Mouse (Mus musculus): ENCODE data around the gene Gm5767. TPM values are rescaled to one million over a fixed set of nuclear protein-coding genes. Genes with fewer than 3 reads are reported as not detected.

Gene Gm5767
- polyA plus RNA-seq, 1 experiment from 2014 or later, result not detected

DNA sequence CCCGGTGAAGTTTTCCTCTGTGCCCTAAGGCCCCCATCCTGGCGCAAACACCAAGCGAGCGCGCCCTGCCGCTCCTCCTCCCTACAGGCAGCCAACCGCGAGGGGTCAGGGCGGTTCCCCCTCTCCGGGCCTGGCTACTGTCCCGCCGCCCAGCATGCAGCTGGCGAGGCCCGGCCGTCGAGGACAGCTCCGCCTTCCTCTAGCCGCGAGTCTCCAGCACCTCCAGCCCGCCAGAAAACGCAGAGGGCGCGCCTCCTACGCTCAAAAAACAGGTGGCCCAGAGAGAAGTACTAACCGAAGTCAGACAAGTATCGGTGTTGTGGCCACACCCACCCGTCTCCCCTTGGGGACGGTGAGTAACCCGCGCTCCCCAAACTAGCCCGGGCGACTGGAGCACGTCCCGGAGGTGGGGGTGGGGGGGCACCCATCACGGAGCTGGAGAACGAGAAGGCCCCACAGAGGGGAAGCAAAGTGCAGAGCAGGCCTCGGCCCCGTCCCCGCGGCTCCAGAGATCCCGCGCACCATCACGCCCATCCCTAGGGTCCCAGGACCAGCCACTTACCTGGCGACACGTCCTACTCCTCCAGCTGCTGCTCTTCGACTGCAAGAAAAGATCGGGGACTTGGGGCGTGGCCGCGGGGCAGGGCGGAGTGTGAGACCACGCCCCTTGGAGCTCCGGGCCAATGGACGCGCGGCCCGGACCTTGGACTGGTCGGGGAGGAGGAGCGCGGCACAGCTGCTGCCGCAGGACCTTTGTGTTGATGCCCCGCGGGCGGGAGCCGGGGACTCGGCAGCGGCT lies 8.8 kb upstream of the Gm5767 start, which contains the start of gene Carhsp1:
TSS of gene Carhsp1 (minus strand) at position 605 of the 799 bp plus-strand sequence.
- 0 out of 2 replicates have a peak, but pooled peaks cover 8% of the 10 kb centered on the region for H3K27me3 ChIP-seq

DNA sequence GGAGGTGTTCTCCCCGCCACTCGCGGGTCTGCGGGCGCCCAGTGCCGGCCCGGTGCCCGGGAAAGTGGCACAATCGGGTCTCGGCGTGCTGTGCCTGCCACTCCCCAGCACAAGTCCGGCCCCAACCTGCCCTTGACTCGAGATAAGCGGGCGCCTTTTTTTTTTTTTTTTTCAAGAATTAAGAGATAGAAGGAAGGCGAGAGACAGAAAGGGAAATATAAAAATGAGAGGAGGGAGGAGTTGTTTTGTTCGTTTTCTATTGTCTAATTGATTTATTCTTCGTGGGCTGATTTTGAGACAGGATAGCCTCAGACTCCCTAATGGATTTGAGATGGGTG lies 8.3 kb upstream of the Gm5767 start:
- Histone ChIP-seq H3K4me1 (peaks cover 34% of the 10 kb centered on the region), H3K4me2 (replicated peaks) (peak overlapping the region; percentile 84), H3K9ac (peak overlapping the region; percentile 75), H3K36me3 (peaks cover 7% of the 10 kb centered on the region; the same call in 1 of the 2 replicates), H3K9me3 (no peaks in the 10 kb centered on the region), H3K4me3 (peak overlapping the region; percentile 61), H3K27ac (no peak overlapping the region), H3K27me3 (0 out of 2 replicates have a peak, but pooled peaks cover 8% of the 10 kb centered on the region)
- ATAC-seq (ENCODE audit: low FRiP score, low read depth), result no peak
- WGBS, result 0% methylated on average over 18 of the region's 18 CpGs

More for the DNA sequence above, 8.8 kb upstream of the Gm5767 start, which contains the start of gene Carhsp1:
- Histone ChIP-seq H3K4me3 (peak within 1 kb of the TSS; percentile 61), H3K9me3 (no peaks in the 10 kb centered on the region), H3K4me2 (replicated peaks) (peak within 1 kb of the TSS; percentile 84), H3K27ac (peak within 1 kb of the TSS; percentile 69), H3K9ac (peak within 1 kb of the TSS; percentile 75), H3K36me3 (peaks cover 7% of the 10 kb centered on the region; the same call in 1 of the 2 replicates), H3K4me1 (peaks cover 34% of the 10 kb centered on the region)
- WGBS, result under 1% methylated on average over 67 of the region's 67 CpGs
- peak; percentile 92 for ATAC-seq (ENCODE audit: low FRiP score, low read depth)

DNA sequence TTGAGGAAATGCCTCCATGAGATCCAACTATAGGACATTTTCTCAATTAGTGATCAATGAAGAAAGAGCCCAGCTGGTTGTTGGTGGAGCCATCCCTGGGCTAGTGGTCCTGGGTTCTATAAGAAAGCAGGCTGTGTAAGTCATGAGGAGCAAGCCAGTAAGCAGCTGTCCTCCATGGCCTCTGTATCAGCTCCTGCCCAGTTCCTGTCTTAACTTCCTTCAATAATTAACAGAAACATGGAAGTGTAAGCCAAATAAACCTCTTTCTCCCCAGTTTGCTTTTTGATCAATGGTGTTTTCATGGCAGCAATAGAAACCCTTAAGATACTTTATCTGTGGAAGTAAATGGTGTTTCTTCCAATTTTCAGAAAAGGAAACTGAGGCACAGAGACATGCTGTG lies 7.8 kb upstream of the Gm5767 start:
- peak overlapping the region; percentile 84; the same call in 1 of the 2 replicates for H3K4me2 ChIP-seq (replicated peaks)
- ATAC-seq (ENCODE audit: low FRiP score, low read depth), result no peak
- no peaks in the 10 kb centered on the region for H3K9me3 ChIP-seq
- H3K9ac ChIP-seq, result no peak overlapping the region
- H3K27ac ChIP-seq, result no peak overlapping the region
- 0 out of 2 replicates have a peak, but pooled peaks cover 8% of the 10 kb centered on the region for H3K27me3 ChIP-seq
- peaks cover 32% of the 10 kb centered on the region for H3K4me1 ChIP-seq
- H3K36me3 ChIP-seq, result peaks cover 6% of the 10 kb centered on the region; the same call in 1 of the 2 replicates
- no peak overlapping the region for H3K4me3 ChIP-seq

DNA sequence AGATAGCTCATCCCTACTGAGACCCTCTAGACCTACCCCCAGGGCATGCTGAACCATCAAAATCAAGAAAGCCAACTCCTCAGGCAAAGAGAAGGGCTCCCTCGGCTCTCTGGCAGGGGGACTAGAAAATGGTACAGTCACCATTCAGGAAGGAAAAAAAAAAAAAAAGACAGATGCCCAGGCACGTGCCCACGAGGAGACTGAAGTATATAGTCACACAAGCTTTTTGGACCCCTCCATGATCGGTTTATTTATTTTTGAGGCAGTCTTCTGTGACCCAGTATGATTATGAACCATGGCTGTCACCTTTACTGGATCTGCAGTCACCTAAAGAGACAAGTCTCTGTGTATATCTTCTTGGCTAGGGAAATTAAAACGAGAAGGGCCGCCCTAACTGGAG lies 7.2 kb upstream of the Gm5767 start:
- Histone ChIP-seq H3K4me1 (peaks cover 28% of the 10 kb centered on the region), H3K4me3 (no peak overlapping the region), H3K4me2 (replicated peaks) (no peak overlapping the region), H3K9me3 (no peaks in the 10 kb centered on the region), H3K36me3 (peaks cover under 1% of the 10 kb centered on the region; the same call in 1 of the 2 replicates), H3K27me3 (0 out of 2 replicates have a peak, but pooled peaks cover 8% of the 10 kb centered on the region), H3K27ac (no peak overlapping the region), H3K9ac (no peak overlapping the region)
- no peak for ATAC-seq (ENCODE audit: low FRiP score, low read depth)
- WGBS, result 67% methylated on average over 6 of the region's 6 CpGs

DNA sequence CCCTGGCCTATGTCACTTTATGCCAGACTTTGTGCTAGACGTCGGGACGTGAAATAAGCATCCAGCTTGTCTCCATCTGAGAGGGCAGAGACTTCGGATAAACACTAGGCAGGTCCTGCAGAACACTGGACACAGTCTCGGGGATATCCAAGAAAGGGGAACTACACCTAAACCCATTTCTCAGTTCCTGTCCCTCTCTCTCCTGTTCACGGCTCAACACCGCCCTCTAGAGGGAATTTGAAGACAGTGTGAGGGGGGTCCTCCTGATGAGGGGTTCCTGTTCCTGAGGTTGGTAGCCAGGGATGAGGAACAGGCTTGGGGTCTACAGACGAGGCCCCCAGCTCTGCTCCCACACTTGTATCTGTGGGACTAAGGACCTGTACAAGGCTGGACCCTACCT lies 6.4 kb upstream of the Gm5767 start:
- 3% methylated on average over 8 of the region's 8 CpGs for WGBS
- 0 out of 2 replicates have a peak, but pooled peaks cover 8% of the 10 kb centered on the region for H3K27me3 ChIP-seq
- H3K9ac ChIP-seq, result no peak overlapping the region
- no peaks in the 10 kb centered on the region for H3K36me3 ChIP-seq
- ATAC-seq (ENCODE audit: low FRiP score, low read depth), result no peak
- no peaks in the 10 kb centered on the region for H3K9me3 ChIP-seq
- H3K4me3 ChIP-seq, result no peak overlapping the region
- peaks cover 20% of the 10 kb centered on the region for H3K4me1 ChIP-seq
- H3K4me2 ChIP-seq (replicated peaks), result no peak overlapping the region
- no peak overlapping the region for H3K27ac ChIP-seq

GRCm38 (mm10) chr16:8675559-8675958 lies 5.0 kb upstream of the Gm5767 start:
- WGBS, result 84% methylated on average over 8 of the region's 8 CpGs
- H3K9me3 ChIP-seq, result no peaks in the 10 kb centered on the region
- no peak overlapping the region for H3K4me3 ChIP-seq
- 0 out of 2 replicates have a peak, but pooled peaks cover 8% of the 10 kb centered on the region for H3K27me3 ChIP-seq
- no peak for ATAC-seq (ENCODE audit: low FRiP score, low read depth)
- no peaks in the 10 kb centered on the region for H3K36me3 ChIP-seq
- H3K9ac ChIP-seq, result no peak overlapping the region
- H3K27ac ChIP-seq, result no peak overlapping the region
- no peak overlapping the region for H3K4me2 ChIP-seq (replicated peaks)
- H3K4me1 ChIP-seq, result peaks cover 6% of the 10 kb centered on the region

- Histone ChIP-seq H3K36me3 (no peaks in the 10 kb centered on the region), H3K4me1 (no peaks in the 10 kb centered on the region), H3K9ac (no peak overlapping the region), H3K27ac (no peak overlapping the region), H3K4me2 (replicated peaks) (no peak overlapping the region), H3K9me3 (no peaks in the 10 kb centered on the region), H3K27me3 (0 out of 2 replicates have a peak, but pooled peaks cover 8% of the 10 kb centered on the region), H3K4me3 (no peak overlapping the region)
- no peak for ATAC-seq (ENCODE audit: low FRiP score, low read depth)
- WGBS, result 79% methylated on average over 2 of the region's 2 CpGs
Measured at GRCm38 (mm10) chr16:8676228-8676627, 4.3 kb upstream of the Gm5767 start.

GRCm38 (mm10) chr16:8676800-8677199 lies 3.8 kb upstream of the Gm5767 start:
- no peak overlapping the region for H3K9ac ChIP-seq
- no peak overlapping the region for H3K4me3 ChIP-seq
- no peak for ATAC-seq (ENCODE audit: low FRiP score, low read depth)
- H3K9me3 ChIP-seq, result no peaks in the 10 kb centered on the region
- H3K36me3 ChIP-seq, result no peaks in the 10 kb centered on the region
- H3K4me2 ChIP-seq (replicated peaks), result no peak overlapping the region
- 0 out of 2 replicates have a peak, but pooled peaks cover 8% of the 10 kb centered on the region for H3K27me3 ChIP-seq
- H3K4me1 ChIP-seq, result no peaks in the 10 kb centered on the region
- H3K27ac ChIP-seq, result no peak overlapping the region
- 51% methylated on average over 4 of the region's 4 CpGs for WGBS

DNA sequence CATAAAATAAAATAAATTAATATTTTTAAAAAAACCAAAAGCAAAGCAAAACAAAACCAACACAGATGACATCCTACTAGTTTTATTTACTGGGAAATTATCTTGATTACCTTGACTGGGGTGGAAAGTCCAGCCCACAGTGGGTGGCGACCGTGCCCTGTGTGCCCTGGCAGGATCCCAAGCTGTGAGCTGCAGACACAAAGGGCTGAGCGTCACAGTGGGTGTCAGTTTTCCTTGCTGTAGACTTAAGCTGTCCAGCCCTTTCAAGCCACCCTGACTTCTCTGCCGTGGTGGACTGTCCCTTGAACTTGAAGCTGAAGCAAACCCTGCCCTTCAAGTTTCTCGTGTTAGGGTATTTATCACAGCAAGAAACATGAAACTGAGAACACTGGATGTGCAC lies 2.5 kb upstream of the Gm5767 start:
- Histone ChIP-seq H3K27ac (no peak overlapping the region), H3K4me2 (replicated peaks) (no peak overlapping the region), H3K9me3 (no peaks in the 10 kb centered on the region), H3K36me3 (no peaks in the 10 kb centered on the region), H3K4me1 (no peaks in the 10 kb centered on the region), H3K9ac (no peak overlapping the region), H3K4me3 (no peak overlapping the region), H3K27me3 (0 out of 2 replicates have a peak, but pooled peaks cover 5% of the 10 kb centered on the region)
- 61% methylated on average over 5 of the region's 5 CpGs for WGBS
- no peak for ATAC-seq (ENCODE audit: low FRiP score, low read depth)

- Histone ChIP-seq H3K27ac (no peak overlapping the region), H3K4me1 (no peaks in the 10 kb centered on the region), H3K27me3 (no peaks in the 10 kb centered on the region), H3K4me3 (no peak overlapping the region), H3K9ac (no peak overlapping the region), H3K36me3 (peaks cover 6% of the 10 kb centered on the region), H3K9me3 (no peaks in the 10 kb centered on the region), H3K4me2 (replicated peaks) (no peak overlapping the region)
- no peak for ATAC-seq (ENCODE audit: low FRiP score, low read depth)
- WGBS, result 81% methylated on average over 4 of the region's 4 CpGs
Measured at GRCm38 (mm10) chr16:8678676-8679075, 1.9 kb upstream of the Gm5767 start.

DNA sequence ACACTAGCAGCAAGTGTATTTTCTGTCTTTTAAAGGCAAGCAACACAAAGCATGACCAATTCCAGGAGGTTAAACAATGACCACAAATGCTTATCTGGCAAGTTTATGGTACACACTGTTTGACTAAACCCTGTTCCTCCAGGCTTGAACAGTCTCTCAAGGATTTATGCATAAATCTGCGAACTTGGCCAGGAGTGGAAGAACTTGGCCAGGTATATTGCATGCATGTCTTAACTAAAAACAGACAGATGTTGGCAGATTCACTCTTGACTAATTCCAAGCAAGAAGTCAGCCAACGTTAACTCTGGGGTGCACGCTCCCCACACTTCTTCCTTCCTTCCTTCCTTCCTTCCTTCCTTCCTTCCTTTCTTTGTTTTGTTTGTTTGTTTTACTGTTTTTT lies 790 bp upstream of the Gm5767 start:
- no peak overlapping the region for H3K9ac ChIP-seq
- H3K9me3 ChIP-seq, result no peaks in the 10 kb centered on the region
- H3K27ac ChIP-seq, result no peak overlapping the region
- H3K4me3 ChIP-seq, result no peak overlapping the region
- no peaks in the 10 kb centered on the region for H3K4me1 ChIP-seq
- peaks cover 8% of the 10 kb centered on the region for H3K36me3 ChIP-seq
- no peaks in the 10 kb centered on the region for H3K27me3 ChIP-seq
- WGBS, result 92% methylated on average over 3 of the region's 3 CpGs
- ATAC-seq (ENCODE audit: low FRiP score, low read depth), result no peak
- H3K4me2 ChIP-seq (replicated peaks), result no peak overlapping the region

GRCm38 (mm10) chr16:8685087-8685486 lies 4.5 kb downstream of the Gm5767 start:
- ATAC-seq (ENCODE audit: low FRiP score, low read depth), result no peak
- Histone ChIP-seq H3K27me3 (no peaks in the 10 kb centered on the region), H3K36me3 (peaks cover 56% of the 10 kb centered on the region), H3K9ac (no peak overlapping the region), H3K4me2 (replicated peaks) (no peak overlapping the region), H3K4me3 (no peak overlapping the region), H3K4me1 (no peaks in the 10 kb centered on the region), H3K9me3 (no peaks in the 10 kb centered on the region), H3K27ac (no peak overlapping the region; the same call in 1 of the 2 replicates)
- WGBS, result 30% methylated on average over 4 of the region's 4 CpGs
